Mouse (Mus musculus) activated CD4-positive, CD25-positive, alpha-beta regulatory T cell, adult 4 months (primary cell): ENCODE measurements around the gene Gm20509. TPM values are rescaled to one million over a fixed set of nuclear protein-coding genes. Genes with fewer than 3 reads are reported as not detected.
A peak's percentile ranks its signal among the peaks of the same experiment; 100 is the strongest.
"Not testable (repeated sequence)": the region's sequence is repeated elsewhere in the genome, so short reads cannot be mapped to it uniquely, and the experiment has no call there.

Experiments
- ATAC-seq: one replicate; pipeline ENCODE4 v1.8.0; 2017
- polyA plus RNA-seq, 2 experiments: library from polyadenylated mRNA; unstranded; fragments of 100-300 nt; shearing (Covaris generic); gene quantifications; one replicate each; pipeline ENCODE4 v1.2.1; 2017

Gm20509 gene
- polyA plus RNA-seq, 2 experiments from 2014 or later, result not detected

DNA sequence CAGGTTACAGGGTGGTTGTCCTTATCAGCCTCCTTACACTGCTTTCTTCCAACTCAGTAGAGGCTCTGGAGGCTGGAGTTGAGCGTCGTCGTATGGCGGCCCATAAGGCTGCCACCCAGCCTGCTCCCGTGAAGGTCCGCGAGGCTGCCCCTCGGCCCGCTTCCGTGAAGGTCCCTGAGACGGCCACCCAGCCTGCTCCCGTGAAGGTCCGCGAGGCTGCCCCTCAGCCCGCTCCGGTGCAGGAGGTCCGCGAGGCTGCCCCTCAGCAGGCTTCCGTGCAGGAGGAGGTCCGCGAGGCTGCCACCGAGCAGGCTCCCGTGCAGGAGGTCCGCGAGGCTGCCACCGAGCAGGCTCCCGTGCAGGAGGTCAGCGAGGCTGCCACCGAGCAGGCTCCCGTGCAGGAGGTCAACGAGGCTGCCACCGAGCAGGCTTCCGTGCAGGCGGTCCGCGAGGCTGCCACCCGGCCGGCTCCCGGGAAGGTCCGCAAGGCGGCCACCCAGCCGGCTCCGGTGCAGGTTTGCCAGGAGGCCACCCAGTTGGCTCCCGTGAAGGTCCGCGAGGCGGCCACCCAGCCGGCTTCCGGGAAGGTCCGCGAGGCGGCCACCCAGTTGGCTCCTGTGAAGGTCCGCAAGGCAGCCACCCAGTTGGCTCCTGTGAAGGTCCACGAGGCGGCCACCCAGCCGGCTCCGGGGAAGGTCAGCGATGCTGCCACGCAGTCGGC is 1.0 kb downstream of the Gm20509 start:
- no peak for ATAC-seq

DNA sequence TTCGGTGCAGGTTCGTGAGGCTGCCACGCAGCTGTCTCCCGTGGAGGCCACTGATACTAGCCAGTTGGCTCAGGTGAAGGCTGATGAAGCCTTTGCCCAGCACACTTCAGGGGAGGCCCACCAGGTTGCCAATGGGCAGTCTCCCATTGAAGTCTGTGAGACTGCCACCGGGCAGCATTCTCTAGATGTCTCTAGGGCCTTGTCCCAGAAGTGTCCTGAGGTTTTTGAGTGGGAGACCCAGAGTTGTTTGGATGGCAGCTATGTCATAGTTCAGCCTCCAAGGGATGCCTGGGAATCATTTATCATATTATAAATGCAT is 1.6 kb downstream of the Gm20509 start:
- ATAC-seq, result no peak

DNA sequence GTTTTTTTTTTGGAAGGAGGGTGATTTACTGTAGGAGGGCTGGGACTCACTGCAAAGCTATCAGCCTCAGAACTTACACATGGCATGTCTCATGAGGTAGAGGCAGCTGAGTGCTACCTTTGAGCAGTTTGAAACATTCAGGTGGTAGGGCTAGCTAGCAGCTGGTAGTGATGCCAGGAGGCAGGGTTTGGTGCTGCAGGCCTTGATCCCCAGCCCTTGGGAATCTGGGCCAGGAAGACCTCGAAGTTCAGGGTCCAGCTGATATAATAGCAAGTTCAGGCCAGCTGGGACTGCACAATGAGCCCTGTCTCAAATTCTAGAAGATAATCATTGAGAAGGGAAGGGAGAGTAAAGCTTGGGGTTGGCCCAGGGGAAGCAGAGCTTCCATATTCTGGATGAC is 2.9 kb downstream of the Gm20509 start:
- no peak for ATAC-seq

DNA sequence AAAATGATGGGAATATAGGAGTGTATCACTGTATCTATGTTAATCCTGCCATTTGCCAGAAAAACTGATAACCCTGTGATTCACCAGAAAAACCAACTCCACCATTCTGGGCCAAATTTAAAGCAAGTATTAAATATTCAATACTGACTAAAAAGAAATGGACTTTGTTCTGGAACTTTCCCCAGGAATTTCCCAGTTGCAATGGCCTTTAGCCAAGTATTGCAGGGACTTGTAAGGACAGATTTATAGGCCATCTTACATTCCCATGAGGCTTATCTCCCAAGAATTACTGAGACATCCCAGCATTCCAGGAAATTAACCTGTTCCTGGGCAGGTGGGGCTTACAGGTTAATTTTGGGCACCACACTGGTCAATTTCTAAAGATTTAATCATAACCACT is 3.5 kb downstream of the Gm20509 start:
- ATAC-seq, result no peak

DNA sequence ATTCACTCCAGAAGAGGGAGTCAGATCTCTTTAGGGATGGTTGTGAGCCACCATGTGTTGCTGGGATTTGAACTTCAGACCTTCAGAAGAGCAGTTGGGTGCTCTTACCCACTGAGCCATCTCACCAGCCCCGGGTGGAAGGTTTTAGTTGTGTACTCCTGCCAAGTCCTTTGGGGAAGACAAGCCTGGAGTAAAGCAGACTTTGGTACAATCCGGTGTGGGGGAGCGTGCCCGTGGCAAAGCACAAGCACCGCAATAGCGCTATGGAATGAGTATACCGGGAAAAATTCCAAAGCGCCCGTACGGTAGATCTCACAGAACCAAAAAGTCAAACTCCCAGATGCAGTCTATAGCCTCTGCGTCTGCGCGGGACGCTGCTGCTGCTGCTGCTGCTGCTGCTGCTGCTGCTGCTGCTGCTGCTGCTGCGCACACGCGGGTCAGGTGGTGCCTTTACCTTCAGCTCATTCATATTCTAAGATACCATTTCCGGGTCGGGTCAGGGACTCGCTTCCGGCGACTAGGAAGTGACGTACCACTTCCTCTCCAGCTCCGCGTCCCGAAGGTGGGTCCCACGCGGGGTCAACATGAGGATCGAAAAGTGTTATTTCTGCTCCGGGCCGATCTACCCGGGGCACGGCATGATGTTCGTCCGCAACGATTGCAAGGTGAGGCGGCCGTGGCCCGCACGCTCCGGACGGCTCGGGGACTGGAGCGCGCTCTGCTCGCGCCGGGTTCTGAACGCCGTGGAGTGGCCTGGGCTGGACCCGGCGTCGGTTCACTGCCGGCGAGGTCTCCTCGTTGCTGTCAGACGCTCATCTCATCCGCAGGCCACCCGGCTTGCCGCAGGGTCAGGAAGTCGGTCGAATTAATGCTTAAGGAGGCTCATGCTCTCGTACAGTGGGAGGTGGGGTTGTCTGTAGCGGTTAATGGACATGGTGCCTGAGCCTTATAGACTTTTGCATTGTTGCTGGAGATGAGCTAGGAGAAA is 10.9 kb downstream of the Gm20509 start, which contains the start of gene Rsl24d1:
Gene Rsl24d1 (plus strand): TSS at position 508 of the 988 bp plus-strand sequence.
- ATAC-seq, result peak; percentile 96

DNA sequence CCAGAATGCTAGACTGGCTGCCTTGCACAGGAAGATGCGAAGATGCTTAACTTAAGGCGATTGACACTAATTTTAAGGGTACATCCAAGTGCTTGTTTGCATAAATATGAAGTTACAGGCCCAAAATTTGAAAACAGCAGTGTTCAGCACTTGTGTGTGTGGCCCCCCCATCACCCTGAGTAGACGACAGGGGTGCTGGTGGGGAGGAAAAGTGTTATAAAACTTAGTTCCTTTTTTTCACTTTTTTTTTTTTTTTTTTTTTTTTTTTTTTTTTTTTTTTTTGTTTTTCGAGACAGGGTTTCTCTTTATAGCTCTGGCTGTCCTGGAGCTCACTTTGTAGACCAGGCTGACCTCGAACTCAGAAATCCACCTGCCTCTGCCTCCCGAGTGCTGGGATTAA is 14.4 kb downstream of the Gm20509 start:
- not testable (repeated sequence) for ATAC-seq

DNA sequence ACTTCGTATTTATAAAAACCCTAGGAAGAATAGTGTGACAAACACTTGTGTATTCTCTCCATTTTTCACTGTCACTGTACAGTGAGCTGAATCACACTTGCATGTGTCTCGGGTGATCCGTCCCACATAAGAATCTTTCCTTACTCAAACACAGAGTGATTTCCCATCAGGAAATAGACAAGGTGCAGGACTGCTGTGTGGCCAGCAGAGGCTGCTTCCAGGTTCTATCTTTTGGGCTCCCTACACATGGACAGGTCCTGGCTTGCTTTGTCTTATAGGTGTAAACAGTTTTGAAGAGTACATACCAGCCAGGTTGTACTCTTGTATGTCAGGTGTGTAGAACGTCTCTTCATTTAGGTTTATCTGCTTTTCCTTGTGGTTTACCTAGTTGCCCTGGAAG is 15.7 kb downstream of the Gm20509 start:
- ATAC-seq, result no peak

DNA sequence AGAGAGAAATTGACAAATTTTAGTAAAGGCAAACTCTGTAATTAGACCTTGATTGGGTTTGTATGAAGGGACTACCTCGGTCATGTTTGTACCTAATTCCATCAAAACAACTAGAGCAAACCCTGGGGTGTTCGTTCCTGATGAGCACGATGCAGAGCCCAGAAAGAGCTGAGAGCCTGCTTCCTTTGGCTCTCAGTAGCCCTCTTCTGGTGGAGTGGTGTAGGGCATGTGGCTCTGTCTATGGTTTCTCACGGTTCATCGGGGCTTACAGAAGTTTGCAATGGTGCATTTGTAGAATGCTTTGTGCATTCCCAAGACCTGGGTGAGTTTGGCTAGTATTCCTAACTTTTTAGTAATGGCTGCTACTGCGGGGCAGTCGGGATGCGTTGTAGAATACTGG is 19.5 kb downstream of the Gm20509 start:
- no peak for ATAC-seq

DNA sequence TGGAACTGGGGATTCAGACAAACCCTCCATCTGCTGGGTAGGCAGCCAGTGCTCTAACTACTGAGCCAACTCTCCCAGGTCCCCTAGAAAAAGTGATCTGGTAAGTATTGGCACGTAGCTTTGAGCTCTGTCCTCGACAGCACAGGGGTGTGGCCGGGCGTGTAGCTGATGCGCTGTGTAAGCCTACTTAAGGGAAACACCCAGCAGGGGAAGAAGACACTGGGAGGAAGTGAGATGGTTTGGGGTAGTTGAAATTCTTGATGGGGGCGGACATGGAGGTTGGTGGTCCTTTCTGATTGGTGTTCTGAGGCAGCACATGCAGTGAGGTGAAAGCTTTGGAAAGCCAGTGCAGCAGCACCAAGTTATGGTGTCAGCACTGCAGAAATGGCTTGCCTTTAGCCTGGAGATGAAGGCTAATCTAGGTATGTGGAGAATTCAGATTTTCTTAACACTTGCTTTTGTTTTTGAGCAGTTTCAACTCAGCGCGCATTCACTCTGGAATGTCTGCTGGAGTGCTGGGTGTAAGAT is 22.8 kb downstream of the Gm20509 start:
- no peak for ATAC-seq

DNA sequence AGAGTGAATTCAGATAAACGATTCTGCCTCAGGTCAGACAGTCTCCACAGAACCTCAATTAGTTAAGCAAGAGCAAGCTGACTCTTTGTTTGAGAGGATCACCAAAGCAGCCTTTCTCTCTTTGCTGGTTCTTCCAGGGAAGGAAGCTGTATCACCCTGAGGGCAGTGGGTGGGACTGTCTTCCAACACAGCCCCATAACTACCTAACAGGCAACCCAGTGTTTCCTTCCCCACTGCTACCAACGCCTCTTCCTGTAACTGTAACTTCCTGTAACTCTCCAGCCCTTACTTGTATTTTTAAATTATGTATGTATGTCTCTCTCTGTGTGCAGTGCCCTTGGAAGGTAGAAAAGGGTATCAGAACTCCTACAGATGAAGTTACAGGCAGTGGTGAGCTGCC is 25.2 kb downstream of the Gm20509 start:
- no peak for ATAC-seq

DNA sequence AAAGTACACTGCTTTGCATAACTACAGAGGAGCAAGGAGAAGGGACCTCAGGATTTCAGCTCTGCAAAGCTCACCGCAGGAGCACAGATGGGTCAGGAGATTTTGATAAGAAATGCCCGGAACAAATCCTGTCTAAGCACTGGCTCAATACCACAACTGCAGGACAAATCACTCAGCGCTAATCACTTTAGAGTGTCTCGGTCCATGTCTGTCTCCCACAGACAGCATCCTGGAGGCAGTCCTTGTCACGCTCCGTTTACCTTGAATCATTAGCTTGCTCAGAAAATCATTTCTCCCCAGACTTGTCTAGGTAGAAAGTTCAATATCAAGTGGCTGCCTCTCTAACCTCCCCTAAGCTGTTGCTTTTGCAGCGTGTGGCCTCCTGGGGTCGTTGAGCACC is 27.6 kb downstream of the Gm20509 start:
- ATAC-seq, result no peak

DNA sequence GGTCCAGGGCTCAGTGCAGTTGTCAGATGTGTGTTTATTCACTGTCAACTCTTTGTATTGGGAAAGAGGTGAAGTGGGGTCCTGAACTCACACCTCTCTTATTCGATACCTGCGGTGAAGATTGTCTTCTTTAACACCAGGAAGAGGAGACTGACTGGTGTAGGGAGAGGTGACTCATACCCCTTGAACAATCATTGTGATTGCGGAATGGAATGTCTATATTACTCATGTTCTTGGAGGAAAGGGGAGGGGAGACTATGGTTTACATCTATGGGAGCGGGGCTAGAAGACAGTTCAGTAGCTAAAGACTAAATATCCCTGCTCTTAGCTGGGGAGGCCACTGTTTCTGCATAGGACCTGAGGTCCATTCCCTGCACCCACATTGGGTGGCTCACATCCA is 28.3 kb downstream of the Gm20509 start:
- no peak for ATAC-seq

DNA sequence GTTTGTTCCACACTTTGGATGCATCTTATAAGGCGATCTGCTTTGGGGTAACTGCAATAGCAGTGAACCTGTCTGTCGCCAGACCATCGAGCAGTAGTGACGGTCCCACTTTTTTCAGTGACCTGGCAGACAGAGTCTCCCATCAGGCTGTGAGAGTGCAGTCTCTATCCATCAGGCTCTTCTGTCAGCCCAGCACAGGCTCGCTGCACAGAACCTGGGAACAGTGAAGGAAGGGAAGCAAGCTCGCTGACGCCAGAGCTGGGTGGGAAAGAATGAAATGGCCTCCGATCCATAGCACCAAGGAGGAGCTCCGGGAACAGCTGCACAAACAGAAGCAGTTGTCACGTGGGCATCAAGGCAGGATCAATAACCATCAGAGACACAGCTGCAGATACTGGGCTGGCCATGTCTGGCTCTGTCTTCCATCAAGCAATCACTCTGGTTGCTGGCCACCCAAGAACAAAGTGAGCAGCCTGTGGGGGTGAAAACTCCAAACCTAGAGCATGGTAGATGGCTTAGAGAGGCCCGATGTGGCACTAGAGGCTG is 35.1 kb downstream of the Gm20509 start:
- ATAC-seq, result no peak

DNA sequence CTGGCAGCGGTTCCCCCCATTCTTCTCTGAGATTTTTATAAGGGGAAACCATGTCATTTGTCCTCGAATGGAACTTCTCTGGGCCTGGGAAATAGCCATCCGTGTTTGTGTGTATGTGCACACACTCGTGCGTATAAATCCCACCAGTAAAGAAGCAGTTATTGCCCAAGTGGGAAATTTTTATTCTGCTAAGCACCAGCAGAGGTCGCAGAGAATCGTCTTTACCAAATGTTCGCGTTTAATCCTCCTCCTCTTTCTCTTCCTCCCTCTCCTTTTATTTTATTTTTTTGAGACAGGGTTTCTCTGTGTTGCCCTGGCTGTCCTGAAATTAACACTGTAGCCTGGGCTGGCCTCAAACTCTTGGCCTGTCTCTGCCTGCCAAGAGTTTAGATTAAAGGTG is 52.1 kb downstream of the Gm20509 start:
- ATAC-seq, result no peak

DNA sequence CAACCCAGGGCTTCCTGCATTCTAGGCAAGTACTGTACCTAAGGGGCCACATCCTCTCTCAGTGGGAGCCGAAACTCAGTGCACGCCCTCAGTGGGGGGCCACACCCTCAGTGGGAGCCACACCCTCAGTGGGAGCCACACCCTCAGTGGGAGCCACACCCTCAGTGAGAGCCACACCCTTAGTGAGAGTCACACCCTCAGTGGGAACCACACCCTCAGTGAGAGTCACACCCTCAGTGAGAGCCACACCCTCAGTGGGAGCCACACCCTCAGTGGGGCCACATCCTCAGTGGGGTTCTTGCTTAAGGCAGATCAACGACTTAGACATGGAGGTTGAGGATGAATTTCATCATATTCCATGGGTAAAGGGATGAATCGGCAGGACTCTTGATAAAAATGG is 55.7 kb downstream of the Gm20509 start:
- ATAC-seq, result no peak

DNA sequence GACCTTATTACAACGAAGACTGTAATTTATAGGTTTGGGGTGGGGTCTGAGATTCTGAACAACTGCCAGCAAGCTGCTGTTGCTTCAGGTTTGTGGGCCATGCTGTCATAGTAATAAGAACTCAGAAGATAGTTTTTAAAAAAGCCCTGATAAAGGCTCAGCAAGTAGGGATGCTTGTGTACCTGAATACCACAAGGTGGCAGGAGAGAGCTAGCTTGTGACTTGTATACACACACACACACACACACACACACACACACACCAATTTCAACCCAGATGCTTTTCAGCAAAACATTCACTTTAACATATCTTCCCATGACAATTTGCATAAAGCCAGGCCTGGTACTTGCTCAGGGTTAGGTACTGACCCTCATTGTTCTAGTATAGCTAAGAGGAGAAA is 57.0 kb downstream of the Gm20509 start:
- ATAC-seq, result no peak

DNA sequence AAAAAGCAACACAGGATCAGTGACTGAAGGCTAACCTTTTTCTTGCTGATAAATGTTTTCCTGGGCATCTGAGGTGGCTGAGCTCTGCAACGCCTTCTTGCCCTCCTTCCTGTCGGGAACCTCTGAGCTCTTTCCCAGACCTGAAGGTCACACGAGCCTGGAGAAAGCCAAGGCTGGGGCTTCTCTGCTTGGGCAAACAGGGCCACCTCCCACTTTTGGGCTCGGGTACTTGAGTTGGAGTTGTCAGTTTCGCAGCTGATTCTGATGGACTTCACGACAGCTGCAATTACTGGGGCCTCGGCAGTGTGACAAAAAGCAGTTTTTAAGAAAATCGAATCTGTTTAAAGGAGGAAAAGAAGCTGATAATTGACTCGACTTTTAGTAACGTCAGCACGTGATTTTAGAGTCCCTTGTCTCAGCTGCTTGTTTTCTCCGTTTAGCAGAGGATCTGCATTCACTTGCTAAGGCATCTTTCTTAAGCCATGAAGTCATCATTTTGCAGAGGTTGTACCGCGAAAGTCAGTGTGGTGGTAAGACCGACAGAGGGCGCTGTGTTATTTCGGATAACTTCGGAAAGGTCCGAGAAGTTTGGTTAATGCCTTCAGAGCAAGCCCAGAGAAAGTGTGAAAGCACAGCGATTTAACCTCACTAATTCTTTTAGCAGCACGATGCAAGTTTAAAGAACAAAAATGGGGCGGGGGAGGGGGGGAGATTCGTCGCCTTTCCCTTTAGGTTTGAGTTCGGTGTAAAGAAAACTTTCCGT is 60.5 kb downstream of the Gm20509 start:
- ATAC-seq, result no peak

DNA sequence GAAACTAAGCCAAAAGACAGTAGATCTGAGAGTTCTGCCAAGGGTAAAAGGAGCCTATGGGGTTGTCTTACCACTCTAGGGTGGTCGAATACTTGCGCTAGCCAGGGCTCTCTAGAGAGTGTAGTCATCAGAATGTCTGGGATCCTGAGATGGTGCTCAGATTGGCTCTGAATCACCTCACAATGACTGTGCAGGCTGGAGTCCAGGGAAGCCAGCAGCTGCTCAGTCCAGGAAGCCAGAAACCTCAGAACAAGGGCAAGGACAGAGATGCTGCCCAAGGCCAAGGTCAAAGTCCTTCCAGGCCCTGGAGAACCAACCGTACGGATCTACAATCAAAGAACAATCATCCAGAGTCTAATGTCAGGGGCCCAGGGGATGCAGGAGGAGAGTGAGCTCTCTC is 63.4 kb downstream of the Gm20509 start:
- ATAC-seq, result no peak
